Mouse (Mus musculus) forebrain, embryonic 12.5 days (tissue): ENCODE data around the gene Fam69a. TPM values are rescaled to one million over a fixed set of nuclear protein-coding genes. Genes with fewer than 3 reads are reported as not detected.

Source experiments
- polyA plus RNA-seq: library from polyadenylated mRNA; unstranded; fragments of >200 nt; fragmentation: Nextera tagmentation; extraction: Ambion mirVana; gene quantifications from 2 replicates; pipeline ENCODE4 v1.2.1, GENCODE M21; 2016

Gene Fam69a
- polyA plus RNA-seq, 1 experiment from 2014 or later: 22.6 TPM

Other genes with a start within 250 kb of the Fam69a start
- 0.23 and 0.26 TPM in 2 replicates for gene Ube2d2b, start 157.0 kb downstream of the Fam69a start, polyA plus RNA-seq
- 54.8 and 57.4 TPM in 2 replicates for gene Evi5, start 112.0 kb downstream of the Fam69a start, polyA plus RNA-seq
- 62.6 and 63.6 TPM in 2 replicates for gene Rpl5, start 86.6 kb downstream of the Fam69a start, polyA plus RNA-seq
- 134 and 138 TPM in 2 replicates for gene Mtf2, start 78.6 kb upstream of the Fam69a start, polyA plus RNA-seq
- gene Tmed5, start 145.5 kb upstream of the Fam69a start, polyA plus RNA-seq: 26.2 and 29.7 TPM in 2 replicates
- 13.1 and 13.4 TPM in 2 replicates for gene Ccdc18, start 145.8 kb upstream of the Fam69a start, polyA plus RNA-seq